Mouse (Mus musculus) ES-E14 (cell line): ENCODE results near the gene Vmn1r172.

ENCODE experiments used
- CHD2 ChIP-seq: IDR thresholded peaks from 2 replicates; pipeline ENCODE4 v1.6.1; 2014; ENCODE audit warnings: mild to moderate bottlenecking, low read depth, low read length, inconsistent platforms
- HCFC1 ChIP-seq: IDR thresholded peaks from 2 replicates; pipeline ENCODE4 v1.6.1; 2012; ENCODE audit warnings: low read length, inconsistent platforms, borderline replicate concordance; ENCODE audit not compliant: insufficient read depth
- ZC3H11A ChIP-seq: IDR thresholded peaks from 2 replicates; pipeline ENCODE4 v1.6.1; 2012; ENCODE audit warnings: low read depth, mild to moderate bottlenecking, inconsistent platforms, low read length, borderline replicate concordance

GRCm38 (mm10) chr7:23658016-23658415, at the start of gene Vmn1r172:
- no peak for TF ChIP-seq HCFC1
- TF ChIP-seq ZC3H11A = no peak
- TF ChIP-seq CHD2 = no peak
